Mouse (Mus musculus) gonadal fat pad, adult 2 months (tissue): ENCODE measurements around the gene Gm45208. TPM values are rescaled to one million over a fixed set of nuclear protein-coding genes. Genes with fewer than 3 reads are reported as not detected.
"Not testable (repeated sequence)": the region's sequence is repeated elsewhere in the genome, so short reads cannot be mapped to it uniquely, and the experiment has no call there.

Experiments used
- DNase-seq: peaks from one replicate; pipeline ENCODE4 v3.0.0-alpha.2; 2012; ENCODE audit warnings: low read depth
- polyA plus RNA-seq: library from polyadenylated mRNA; depleted of rRNA; stranded (reverse); fragments of >200 nt; gene quantifications from 2 replicates; pipeline ENCODE4 v1.2.3, GENCODE M21; 2012

The Gm45208 gene
- polyA plus RNA-seq, 1 experiment = 0.32 TPM

DNA sequence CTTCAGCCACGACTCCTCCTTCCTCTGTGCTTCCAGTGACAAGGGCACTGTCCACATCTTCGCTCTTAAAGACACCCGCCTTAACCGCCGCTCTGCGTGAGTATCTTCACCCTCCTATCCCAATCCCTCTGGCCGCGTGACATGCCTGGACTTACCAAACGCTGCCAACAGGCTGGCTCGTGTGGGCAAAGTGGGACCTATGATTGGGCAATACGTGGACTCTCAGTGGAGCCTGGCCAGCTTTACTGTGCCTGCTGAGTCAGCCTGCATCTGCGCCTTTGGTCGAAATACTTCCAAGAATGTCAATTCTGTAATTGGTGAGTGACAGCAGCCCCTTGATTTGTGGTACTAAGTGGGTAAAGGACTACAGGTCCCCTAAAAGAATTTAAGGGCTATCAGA, 5.1 kb downstream of the Gm45208 start:
- DNase-seq = no peak

DNA sequence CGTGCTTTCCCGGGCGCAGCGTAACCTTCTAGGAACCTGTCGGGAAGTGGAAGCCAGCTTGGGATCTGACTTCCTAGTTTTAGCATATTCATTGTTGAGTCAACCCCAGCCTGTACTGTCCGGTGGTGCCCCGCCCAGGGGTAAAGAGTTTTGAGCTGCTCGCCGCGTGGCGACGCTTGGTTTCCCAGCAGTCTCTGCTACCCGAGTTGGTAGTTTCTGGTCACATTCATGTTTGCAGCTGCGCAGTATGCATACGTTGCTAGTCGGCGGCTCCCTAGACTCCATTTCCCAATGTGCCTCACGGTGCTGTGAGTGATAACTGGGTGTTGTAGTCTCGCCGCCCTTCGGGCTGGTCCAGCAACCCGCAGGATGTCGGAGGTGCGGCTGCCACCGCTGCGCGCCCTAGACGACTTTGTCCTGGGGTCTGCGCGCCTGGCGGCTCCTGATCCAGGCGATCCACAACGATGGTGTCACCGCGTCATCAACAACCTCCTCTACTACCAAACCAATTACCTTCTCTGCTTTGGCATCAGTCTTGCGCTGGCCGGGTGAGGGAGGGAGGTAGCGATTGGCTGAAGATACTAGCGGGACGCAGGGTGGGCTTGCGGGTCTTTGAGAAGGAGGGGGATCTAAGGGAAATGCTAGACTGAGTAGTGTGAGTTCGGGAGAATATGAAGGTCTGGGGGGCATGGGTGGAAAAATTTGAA, 6.3 kb downstream of the Gm45208 start, which contains the start of gene Praf2:
Gene Praf2, plus strand, starts transcription at position 225 of the 707 bp plus-strand sequence.
- DNase-seq = no peak

DNA sequence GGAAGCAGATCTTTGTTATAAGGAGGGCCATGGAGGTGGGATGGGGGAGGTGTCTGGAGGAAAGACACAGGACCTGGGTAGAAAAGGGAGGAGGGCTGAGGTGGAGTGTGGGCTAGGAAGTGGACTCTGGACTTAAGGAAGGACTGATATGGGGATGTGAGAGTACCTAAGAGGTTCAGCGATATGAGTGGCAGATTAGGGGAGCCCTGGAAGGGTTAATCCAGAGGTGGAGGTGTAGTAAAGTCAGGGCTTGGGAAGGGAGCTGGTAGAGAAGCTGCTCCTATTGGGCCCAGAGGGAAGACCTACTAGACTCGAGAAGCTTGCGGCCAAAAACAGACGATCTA, 6.8 kb downstream of the Gm45208 start:
- DNase-seq = no peak

DNA sequence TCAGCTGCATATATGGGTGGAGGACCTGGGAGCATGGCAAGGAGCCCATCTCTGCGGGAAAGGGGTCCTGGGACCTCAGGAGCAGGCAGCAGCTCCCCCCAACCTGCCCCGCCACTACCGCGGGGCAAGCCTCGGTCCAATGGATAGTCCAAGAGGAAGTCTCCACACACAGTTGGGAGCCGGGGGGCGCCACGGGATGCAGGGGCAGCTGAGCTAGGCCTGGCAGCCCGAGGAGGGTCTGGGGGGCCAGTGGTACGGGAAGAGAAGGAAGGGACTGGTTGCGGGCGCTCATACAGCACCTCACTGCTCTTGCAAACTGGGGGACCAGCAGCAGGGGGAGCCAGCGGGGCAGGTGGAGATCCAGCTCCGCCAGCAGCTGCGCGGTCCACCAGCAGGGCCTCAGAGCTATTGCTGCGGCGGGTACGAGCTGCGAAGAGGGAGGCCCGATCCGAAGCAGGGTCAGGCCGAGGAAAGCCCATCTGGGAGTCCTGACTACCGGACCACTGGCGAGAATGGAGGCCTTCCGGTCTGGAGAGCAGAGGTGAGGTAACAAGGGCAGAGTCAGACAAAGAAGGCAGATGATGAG, 11.6 kb downstream of the Gm45208 start:
- DNase-seq = no peak

DNA sequence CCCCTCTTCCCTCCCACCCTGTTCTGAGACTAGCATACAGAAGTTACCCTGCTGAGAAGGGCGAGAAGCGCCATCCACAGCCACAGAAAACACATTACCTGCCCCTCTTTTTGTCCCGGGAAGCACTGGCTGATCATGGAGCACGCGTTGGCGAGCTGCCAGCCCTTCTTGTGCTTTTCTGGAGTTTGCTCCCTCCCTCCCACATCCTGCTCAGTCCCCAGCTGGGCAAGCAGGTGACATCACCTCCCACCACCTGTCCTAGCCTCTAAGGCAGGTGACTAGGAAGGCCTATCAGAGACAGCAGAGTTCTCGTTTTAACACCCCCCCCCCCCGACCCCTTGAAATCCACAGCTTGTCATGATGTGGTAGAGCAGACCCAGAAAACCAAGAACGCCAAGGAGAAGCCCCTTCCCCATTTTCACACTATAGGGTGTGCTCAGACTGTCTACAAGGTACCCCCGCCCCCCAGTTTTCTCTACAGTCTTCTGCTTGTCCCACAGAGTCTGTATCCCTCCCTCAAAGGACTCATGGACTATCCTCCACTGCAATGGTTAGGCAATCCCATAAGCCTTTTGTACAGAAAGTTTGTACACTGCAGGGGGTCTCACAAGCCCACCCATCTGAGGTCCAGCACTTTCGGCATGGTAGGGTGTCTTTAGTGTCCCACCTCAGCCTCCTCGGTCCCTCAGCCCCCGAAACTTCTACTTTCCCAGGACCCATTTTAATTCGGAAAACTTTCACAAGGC, 17.5 kb downstream of the Gm45208 start:
- no peak for DNase-seq

DNA sequence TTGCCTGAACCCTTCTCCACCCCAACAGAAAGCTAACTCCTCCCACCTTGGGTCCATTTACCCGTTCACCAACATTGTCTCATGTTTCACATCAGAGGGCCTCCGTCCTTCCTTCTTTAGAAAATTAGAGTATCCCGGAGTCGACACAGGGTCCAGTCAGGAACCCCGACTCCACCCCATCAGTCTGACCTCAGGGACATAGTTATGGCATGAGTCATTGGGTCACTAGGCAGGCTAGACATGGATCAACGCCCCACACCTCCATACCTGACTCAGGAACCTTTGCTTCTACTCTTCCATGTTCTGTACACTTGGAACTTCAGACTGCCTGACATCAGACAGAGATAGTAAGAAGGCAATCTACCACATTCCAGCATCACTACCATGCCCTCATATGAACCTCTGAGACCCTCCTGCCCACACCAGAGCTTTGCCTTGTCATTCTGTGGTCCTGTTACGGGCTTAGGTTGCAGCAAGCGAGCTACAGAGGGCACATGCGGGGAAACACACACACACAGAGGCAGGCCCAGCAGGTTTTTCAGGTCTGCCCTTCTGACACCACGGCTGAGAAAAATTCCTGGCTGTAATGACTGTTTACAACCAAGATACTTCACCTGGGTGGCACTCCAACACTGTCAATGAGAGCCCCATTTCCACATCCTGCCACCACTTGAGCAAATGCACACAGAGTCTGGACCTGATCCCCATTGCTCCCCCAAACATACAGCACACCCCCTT, 18.2 kb downstream of the Gm45208 start:
- no peak for DNase-seq

DNA sequence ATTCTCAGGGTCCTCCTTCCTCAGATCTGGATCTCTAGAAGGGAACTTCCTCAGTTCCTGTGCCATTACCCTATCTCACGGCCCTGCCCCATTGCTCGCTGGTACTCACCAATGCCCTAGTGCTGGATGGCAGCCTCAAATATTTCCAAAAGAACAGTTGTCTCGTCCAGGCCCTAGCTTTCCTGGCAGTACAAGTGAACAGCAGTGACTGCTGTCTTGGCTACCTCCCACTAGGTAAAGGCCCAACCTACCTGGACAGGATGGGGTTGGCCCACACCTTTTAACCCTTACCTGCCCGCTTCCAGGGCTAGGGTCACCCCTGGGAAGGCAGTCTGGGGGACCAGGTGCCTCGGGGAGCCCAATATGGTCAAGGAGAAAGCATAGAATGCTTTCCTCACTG, 19.1 kb downstream of the Gm45208 start:
- no peak for DNase-seq

DNA sequence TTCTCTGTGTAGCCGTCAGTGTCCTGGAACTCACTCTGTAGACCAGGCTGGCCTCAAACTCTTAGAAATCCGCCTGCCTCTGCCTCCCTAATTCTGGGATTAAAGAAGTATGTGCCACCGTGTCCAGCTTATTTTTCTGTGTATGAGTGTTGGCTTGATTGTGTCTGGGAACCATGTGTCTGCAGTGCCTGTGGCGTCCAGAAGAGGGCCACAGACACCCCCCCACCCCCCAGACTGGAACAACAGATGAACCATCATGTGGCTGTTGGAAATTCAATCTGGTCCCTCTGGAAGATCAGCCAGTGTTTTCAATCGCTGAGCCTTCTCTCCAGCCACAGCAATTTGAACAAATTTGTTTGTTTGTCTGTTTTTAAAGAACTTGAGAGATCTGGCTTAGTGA, 21.4 kb downstream of the Gm45208 start:
- no peak for DNase-seq

DNA sequence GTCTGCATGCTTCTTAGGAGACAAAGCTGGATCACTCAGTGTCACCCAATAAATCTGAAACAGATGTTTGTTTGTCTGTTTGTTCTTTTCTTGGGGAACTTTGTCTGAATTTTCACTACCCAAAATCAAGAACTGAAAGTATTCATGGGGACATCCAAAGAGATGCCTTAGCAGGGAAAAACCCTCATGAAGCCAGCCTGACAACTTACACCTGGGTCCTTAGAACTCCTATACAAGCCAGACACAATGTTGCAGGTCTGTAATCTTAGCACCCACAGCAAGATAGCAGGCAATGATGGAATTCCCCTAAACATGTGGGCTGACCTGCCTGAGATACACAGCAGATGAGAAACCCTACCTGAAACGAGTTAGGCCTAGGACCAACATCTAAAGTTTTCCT, 22.9 kb downstream of the Gm45208 start:
- no peak for DNase-seq

DNA sequence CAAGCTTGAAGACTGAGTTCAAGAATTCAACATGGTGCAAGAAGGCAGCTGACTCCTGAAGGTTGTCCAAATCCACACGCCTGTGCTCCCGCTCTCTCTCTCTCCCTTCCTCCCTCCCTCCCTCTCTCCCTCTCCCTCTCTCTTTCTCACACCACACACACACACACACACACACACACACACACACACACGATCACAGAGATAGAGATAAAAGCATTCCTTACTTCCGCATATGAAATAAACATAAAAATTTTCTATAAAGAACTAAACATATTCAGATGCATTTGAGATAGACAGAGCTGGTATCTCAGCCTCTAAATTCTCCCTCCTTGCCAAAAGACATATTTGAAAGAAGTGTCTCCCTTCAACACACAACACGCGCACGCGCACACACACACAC, 23.4 kb downstream of the Gm45208 start:
- no peak for DNase-seq

DNA sequence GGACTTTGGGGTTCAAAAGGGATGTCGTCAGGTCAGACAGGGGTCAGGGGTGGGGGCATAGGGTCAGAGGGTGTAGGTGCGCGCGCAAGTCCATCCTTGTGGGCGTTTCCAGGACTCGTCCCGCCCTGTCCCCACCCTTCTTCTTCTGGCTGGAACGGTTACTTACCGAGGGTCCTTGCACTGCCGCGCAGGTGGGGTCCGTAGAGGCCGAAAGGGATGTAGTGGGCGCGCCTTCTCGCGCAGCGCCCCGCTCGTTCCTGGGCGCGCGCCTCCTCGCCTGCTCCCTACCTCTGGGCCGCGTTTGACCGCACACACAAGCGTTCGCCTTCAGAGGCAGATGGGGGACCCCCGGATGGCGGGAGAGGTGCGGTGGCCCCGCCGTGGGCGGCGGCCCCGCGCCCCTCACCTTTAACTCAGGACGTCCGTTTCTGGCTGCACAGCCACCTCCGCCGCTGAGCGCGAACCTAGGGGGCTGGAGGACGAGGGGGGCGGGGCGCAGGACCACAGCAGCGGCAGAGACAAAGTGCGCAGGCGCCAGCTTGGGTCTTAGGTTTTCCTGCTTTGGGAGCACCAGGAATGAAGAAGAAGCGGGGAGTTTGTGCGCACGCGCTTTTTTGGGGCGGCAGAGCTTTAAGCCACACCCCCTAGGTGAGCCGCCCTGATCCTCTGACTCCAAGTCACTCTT, 28.5 kb downstream of the Gm45208 start, which contains the start of gene Ccdc120:
Gene Ccdc120, minus strand, starts transcription at position 474 of the 685 bp plus-strand sequence.
- no peak for DNase-seq

DNA sequence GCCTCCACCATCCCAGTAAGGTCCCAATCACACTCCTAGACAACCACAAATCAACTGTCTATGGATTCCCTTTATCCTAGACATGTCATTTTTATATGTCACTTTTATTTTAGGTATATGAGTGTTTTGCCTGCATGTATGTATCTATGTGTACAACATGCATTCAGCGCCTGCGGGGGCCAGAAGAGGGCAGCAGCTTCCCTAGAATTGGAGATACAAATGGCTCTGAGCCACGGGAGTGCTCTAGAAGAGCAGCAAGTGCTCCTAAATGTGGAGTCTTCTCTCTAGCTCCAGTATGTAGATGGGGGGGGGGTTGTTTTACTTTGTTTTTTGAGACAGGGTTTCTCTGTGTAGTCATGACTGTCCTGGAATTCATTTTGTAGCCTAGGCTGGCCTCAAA, 31.6 kb downstream of the Gm45208 start:
- DNase-seq = not testable (repeated sequence)

DNA sequence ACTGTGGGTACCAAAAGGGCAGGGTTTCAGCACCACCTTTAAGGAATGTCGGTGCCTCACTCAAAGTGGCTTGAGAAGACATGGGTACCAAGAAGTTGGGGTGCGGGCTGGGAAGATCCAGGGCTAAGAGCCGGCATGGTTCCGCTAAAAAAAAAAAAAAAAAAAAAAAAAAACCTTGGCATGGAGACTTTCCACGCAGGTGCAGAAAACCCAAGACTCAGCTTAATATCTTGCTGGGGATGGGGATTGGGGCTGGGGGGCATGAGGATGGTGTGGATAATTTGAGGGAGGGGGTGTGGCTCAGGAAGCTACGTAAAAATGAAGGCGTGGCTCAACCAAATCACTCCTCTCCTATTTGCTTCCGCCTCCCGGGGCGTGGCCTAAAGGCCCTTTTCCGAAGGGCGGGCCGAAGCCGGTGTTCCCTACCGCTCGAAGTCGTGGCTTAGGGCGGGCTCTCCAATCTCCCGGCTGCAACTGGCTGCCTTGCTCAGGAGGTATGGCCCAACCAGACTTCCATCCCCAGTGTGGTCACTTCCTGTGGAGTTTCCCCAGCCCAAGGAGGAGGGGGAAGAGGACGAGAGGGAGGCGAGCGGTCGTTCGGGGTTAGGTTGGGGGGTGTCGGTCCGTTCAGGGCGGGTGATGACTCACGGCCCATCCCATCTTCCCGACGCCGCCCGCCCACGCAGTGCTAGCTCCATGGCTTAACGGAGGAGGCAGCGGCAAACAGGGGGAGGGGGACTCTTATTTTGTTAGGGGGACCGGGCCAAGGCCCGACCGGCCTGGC, 40.3 kb downstream of the Gm45208 start, which contains the start of gene Tfe3:
Gene Tfe3, plus strand, starts transcription at position 424 of the 784 bp plus-strand sequence.
- no peak for DNase-seq

DNA sequence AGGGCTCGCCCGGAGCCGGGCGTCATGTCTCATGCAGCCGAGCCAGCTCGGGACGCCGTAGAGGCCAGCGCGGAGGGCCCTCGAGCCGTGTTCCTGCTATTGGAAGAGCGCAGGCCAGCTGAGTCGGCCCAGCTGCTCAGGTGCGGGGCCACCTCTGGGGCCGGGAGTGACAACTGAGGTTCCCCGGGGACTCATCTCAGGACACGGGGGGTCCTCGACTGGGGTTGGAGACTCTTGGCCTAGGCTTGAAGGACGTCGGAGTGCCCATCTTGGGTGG, 40.8 kb downstream of the Gm45208 start:
- DNase-seq = no peak

DNA sequence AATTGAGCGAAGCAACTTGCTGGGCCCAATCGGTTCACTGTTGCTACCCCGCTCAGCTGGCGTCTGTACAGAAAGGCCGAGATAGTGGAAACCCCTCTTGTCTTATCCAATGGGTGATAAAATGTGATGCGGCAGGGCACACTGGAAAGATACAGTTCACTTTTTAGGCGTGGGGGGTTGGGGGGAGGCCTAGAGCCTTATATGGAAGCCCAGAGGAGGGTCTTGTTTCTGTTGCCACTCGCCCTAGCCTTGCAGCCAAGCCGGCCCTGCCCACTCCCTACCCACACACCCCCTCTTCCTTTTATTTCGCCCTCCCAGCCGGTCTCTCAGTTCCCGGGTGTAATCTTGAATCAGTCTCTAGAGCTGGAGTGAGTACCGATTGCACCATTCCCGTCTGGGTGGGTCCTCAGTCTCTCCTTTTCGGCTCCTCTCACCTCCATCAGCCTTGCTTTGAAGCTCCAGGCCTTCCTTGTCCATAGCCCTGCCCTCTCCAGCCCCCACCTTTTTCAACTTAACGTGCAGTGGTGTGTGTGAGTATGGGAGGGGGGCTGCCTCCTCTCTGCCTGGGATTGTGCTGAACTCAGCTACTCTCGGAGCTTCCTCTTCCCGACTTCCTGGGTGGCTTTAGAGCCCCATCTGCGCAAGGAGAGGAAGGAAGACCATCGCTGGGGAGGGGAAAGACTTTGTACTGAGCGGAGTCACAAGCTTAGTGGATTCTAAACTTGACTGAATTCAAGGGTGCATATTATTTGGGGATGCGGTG, 41.8 kb downstream of the Gm45208 start:
- DNase-seq = no peak

DNA sequence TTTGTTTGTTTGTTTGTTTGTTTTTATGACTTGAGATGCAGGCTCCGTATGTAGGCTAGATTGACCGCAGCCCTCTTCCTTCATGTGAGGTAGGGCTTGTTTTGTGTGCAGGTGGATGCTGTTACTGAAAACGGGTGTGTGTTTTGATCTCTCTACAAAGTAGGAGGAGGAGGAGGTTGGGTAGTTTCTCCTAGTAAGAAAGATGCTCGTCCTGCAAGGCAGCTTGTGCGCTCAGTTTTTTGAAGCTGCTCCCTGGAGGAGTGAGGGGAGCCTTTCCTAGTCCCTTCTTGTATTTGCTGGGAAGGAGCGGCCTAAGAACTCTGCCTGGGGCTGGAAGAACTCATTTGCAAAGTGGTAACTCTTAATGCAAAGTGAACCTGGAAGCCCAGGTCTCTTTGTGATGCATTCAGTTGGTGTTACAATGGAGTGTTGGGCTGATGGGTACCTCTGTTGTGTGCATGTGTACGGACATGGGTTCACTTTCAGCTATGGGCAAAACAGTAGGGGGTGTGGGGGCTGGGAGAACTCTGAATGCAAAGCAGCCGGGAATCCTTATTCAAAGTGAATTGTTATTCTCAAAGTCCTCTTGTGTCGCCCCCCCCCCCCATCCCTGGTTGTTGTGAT, 42.7 kb downstream of the Gm45208 start:
- no peak for DNase-seq

DNA sequence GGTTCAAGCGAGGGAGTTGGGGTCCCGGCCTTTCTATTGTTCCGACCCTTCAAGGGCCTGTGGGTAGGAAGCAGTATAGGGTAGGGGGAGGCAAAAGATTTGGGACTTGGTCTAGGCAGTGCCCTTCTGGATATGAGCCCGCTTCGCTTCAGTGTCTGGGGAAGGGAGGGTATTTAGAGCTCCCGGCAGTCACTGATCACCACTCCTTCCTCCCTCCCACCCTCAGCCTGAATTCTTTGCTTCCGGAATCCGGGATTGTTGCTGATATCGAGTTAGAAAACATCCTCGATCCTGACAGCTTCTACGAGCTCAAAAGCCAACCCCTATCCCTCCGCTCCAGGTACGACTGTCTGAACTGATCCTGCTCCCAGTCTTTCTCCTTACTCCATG, 43.2 kb downstream of the Gm45208 start:
- no peak for DNase-seq

DNA sequence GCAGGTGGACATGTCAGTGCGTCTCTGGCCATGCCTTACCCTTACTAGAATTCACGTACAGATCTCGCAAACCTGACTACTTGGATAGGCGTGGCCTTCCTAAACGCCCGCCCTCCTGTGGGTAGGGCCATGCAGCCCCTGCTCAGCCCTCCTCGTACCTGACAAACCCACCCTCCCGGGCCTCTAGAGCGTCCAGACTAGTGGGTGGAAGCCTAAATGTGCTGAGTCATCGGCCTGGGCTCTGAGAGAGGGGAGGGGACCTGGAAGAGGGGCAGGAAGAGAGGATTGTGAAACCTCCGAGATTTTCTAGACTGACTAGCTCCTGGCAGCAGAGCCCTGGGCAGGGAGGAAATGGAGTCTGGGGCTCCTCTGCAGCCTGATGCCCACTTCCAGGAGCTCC, 43.7 kb downstream of the Gm45208 start:
- DNase-seq = no peak

DNA sequence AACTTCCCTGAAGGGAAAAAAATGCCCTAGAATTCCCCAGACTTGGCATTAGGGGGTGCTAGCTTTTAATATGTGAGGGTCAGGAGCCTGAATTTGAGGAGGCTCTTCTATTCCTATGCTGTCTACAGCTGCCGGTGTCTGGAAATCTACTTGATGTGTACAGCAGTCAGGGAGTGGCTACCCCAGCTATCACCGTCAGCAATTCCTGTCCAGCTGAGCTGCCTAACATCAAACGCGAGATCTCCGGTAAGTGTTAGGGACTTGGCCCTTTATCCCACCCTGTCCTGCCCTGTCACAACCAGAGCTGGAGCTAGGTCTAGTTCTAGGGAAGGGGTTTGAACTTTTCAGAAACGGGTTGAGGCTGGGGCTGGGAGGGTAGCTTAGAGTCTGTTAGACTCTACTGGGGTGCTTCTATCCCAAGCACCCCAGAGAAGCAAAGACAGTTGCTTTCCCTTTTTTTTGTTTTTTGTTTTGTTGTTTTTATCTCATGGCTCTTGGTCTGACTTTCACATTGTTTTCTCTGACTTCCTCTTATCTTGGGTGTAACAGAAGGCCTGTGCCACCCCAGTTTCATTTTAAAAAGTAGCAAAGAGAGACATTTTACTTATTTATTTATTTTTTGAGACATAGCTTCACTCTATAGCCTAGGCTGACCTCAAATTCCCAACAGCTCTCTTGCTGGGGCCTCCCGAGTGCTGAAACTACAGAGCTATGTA, 47.4 kb downstream of the Gm45208 start:
- no peak for DNase-seq
